Mouse (Mus musculus) CH12.LX (cell line): ENCODE measurements around the gene Pex16. TPM values are rescaled to one million over a fixed set of nuclear protein-coding genes. Genes with fewer than 3 reads are reported as not detected.

Experiments
- DNase-seq: peaks from one replicate; pipeline ENCODE4 v3.0.0-alpha.2; 2013; ENCODE audit errors: extremely low read depth
- H3K27ac ChIP-seq: 2 replicates; pipeline ENCODE4 v1.5.1; 2012; ENCODE audit warnings: low read depth, mild to moderate bottlenecking, control low read depth, moderate library complexity; ENCODE audit not compliant: insufficient read depth
- H3K27me3 ChIP-seq: replicated peaks from 2 replicates; pipeline ENCODE3; 2012; ENCODE audit warnings: inconsistent platforms
- H3K36me3 ChIP-seq, 2 experiments: replicated peaks in 1 of 2; 2 replicates each; pipeline versions ENCODE3 to v1.6.1; 2012; ENCODE audit warnings: inconsistent platforms in 1 of 2, low read length in 1 of 2, mild to moderate bottlenecking in 1 of 2, mixed read lengths in 1 of 2, moderate library complexity in 1 of 2; ENCODE audit not compliant: control insufficient read depth in 1 of 2, insufficient read depth in 1 of 2
- H3K4me1 ChIP-seq, 2 experiments: 2 replicates each; pipeline ENCODE4 v1.6.1; 2012; ENCODE audit warnings: inconsistent platforms in 1 of 2, moderate library complexity in 1 of 2; ENCODE audit not compliant: insufficient read depth in 2 of 2, control insufficient read depth in 1 of 2
- H3K4me2 ChIP-seq: 2 replicates; pipeline ENCODE4 v1.6.1; 2012; ENCODE audit warnings: low read depth, mild to moderate bottlenecking, control low read depth; ENCODE audit not compliant: poor library complexity, insufficient read depth, severe bottlenecking
- H3K4me3 ChIP-seq, 3 experiments: fragments of 150-350 bp in 1 of 3; sonication (generic) in 1 of 3; replicated peaks in 1 of 3; 2 replicates each; pipeline versions ENCODE3 to v1.5.1; 2011 to 2012; ENCODE audit warnings: low read depth in 2 of 3, low read length in 2 of 3, mild to moderate bottlenecking in 2 of 3, moderate library complexity in 2 of 3, control low read depth in 1 of 3, improper control_type of control experiment in 1 of 3, inconsistent platforms in 1 of 3, mixed read lengths in 1 of 3; ENCODE audit not compliant: poor library complexity in 1 of 3
- H3K79me2 ChIP-seq: replicated peaks from 2 replicates; pipeline ENCODE4 v1.6.1; 2012; ENCODE audit warnings: mild to moderate bottlenecking, moderate library complexity; ENCODE audit not compliant: control insufficient read depth, poor library complexity, insufficient read depth, severe bottlenecking; ENCODE audit errors: extremely low read depth
- H3K9ac ChIP-seq: 2 replicates; pipeline ENCODE4 v1.6.1; 2012; ENCODE audit warnings: low read depth, mild to moderate bottlenecking, control low read depth, moderate library complexity; ENCODE audit not compliant: insufficient read depth
- H3K9me3 ChIP-seq: replicated peaks from 2 replicates; pipeline ENCODE3; 2012; ENCODE audit warnings: low read length, inconsistent platforms, mixed read lengths
- BHLHE40 ChIP-seq: IDR thresholded peaks from 2 replicates; pipeline ENCODE4 v1.6.1; 2011; ENCODE audit warnings: mild to moderate bottlenecking, low read depth, low read length, improper control_type of control experiment
- CHD1 ChIP-seq: IDR thresholded peaks from 2 replicates; pipeline ENCODE4 v1.6.1; 2012; ENCODE audit warnings: low read depth, low read length, improper control_type of control experiment, inconsistent platforms
- CTCF ChIP-seq, 2 experiments: IDR thresholded peaks in 1 of 2; conservative IDR thresholded peaks in 1 of 2; 2 replicates each; pipeline ENCODE4 v1.5.1; 2011 to 2012; ENCODE audit warnings: low read depth in 2 of 2, low read length in 2 of 2, improper control_type of control experiment in 1 of 2, inconsistent platforms in 1 of 2, mild to moderate bottlenecking in 1 of 2, moderate library complexity in 1 of 2
- E2F4 ChIP-seq: IDR thresholded peaks from 2 replicates; pipeline ENCODE4 v1.6.1; 2011; ENCODE audit warnings: low read depth, low read length, improper control_type of control experiment; ENCODE audit not compliant: insufficient replicate concordance
- EP300 ChIP-seq: IDR thresholded peaks from 2 replicates; pipeline ENCODE4 v1.6.1; 2011; ENCODE audit warnings: low read length, improper control_type of control experiment
- HCFC1 ChIP-seq: IDR thresholded peaks from 2 replicates; pipeline ENCODE4 v1.6.1; 2012; ENCODE audit warnings: low read depth, mild to moderate bottlenecking, inconsistent platforms, low read length, improper control_type of control experiment
- IRF4 ChIP-seq: IDR thresholded peaks from 2 replicates; pipeline ENCODE4 v1.6.1; 2014; ENCODE audit warnings: low read depth, mild to moderate bottlenecking, inconsistent platforms, low read length, improper control_type of control experiment
- JUND ChIP-seq: conservative IDR thresholded peaks from 2 replicates; pipeline ENCODE4 v1.6.1; 2011; ENCODE audit warnings: low read depth, low read length, improper control_type of control experiment
- KAT2A ChIP-seq: IDR thresholded peaks from 2 replicates; pipeline ENCODE4 v1.6.1; 2012; ENCODE audit warnings: low read length, improper control_type of control experiment, inconsistent platforms; ENCODE audit not compliant: insufficient replicate concordance
- MAX ChIP-seq: IDR thresholded peaks from 2 replicates; pipeline ENCODE4 v1.6.1; 2011; ENCODE audit warnings: low read length, improper control_type of control experiment
- MAZ ChIP-seq: IDR thresholded peaks from 2 replicates; pipeline ENCODE4 v1.6.1; 2012; ENCODE audit warnings: low read depth, mild to moderate bottlenecking, inconsistent platforms, low read length, improper control_type of control experiment, moderate library complexity
- MXI1 ChIP-seq: IDR thresholded peaks from 2 replicates; pipeline ENCODE4 v1.6.1; 2011; ENCODE audit warnings: mild to moderate bottlenecking, low read depth, low read length, improper control_type of control experiment
- NRF1 ChIP-seq: IDR thresholded peaks from 2 replicates; pipeline ENCODE4 v1.6.1; 2014; ENCODE audit warnings: low read depth, mild to moderate bottlenecking, inconsistent platforms, low read length, improper control_type of control experiment, moderate library complexity
- POLR2A ChIP-seq: IDR thresholded peaks from 2 replicates; pipeline ENCODE4 v1.6.1; 2011; ENCODE audit warnings: low read depth, mild to moderate bottlenecking, improper control_type of control experiment, low read length
- POLR2AphosphoS2 ChIP-seq: IDR thresholded peaks from 2 replicates; pipeline ENCODE4 v1.6.1; 2011; ENCODE audit warnings: low read depth, low read length, improper control_type of control experiment
- RAD21 ChIP-seq: IDR thresholded peaks from 2 replicates; pipeline ENCODE4 v1.6.1; 2011; ENCODE audit warnings: low read depth, mild to moderate bottlenecking, low read length, improper control_type of control experiment, moderate library complexity
- RCOR1 ChIP-seq: conservative IDR thresholded peaks from 2 replicates; pipeline ENCODE4 v1.6.1; 2012; ENCODE audit warnings: low read depth, mild to moderate bottlenecking, inconsistent platforms, low read length, improper control_type of control experiment
- SMC3 ChIP-seq: IDR thresholded peaks from 2 replicates; pipeline ENCODE4 v1.6.1; 2011; ENCODE audit warnings: low read depth, low read length, improper control_type of control experiment
- TCF12 ChIP-seq: IDR thresholded peaks from 2 replicates; pipeline ENCODE4 v1.6.1; 2014; ENCODE audit warnings: low read depth, mild to moderate bottlenecking, inconsistent platforms, low read length, improper control_type of control experiment
- UBTF ChIP-seq: IDR thresholded peaks from 2 replicates; pipeline ENCODE4 v1.6.1; 2012; ENCODE audit warnings: low read depth, mild to moderate bottlenecking, inconsistent platforms, low read length, improper control_type of control experiment, moderate library complexity
- ZKSCAN1 ChIP-seq: IDR thresholded peaks from 2 replicates; pipeline ENCODE4 v1.6.1; 2012; ENCODE audit warnings: low read depth, inconsistent platforms, low read length, improper control_type of control experiment, borderline replicate concordance
- ZNF384 ChIP-seq: IDR thresholded peaks from 2 replicates; pipeline ENCODE4 v1.6.1; 2012; ENCODE audit warnings: low read depth, low read length, improper control_type of control experiment, inconsistent platforms
- dilution Hi-C: fragments of 300-500 bp; cut with MboI; formaldehyde crosslinking; loops from 2 replicates; pipeline ENCODE4 v1.14.3; 2020; ENCODE audit warnings: low sequenced_read_pairs; ENCODE audit not compliant: extremely low pct_unique_long_range_greater_than_20kb, extremely low pct_ligation_motif_present
- in situ Hi-C: fragments of 300-500 bp; cut with MboI; formaldehyde crosslinking; loops from 3 replicates; pipeline ENCODE4 v1.14.3; 2019; ENCODE audit warnings: low sequenced_read_pairs, low pct_ligation_motif_present, low pct_unique_long_range_greater_than_20kb, mixed read lengths
- polyA plus RNA-seq: library from polyadenylated mRNA; unstranded; fragments of >175 nt; gene quantifications from 2 replicates; pipeline ENCODE4 v1.2.1, GENCODE M21; 2012; ENCODE audit warnings: low read depth; ENCODE audit not compliant: insufficient read length
- total RNA-seq, 2 experiments: library from RNA; depleted of rRNA; stranded (reverse); fragments of 300-350 nt in 1 of 2; fragments of >200 nt in 1 of 2; gene quantifications; 2 replicates each; pipeline ENCODE4 v1.2.3; 2012 to 2014

Gene Pex16
- total and polyA plus RNA-seq, 3 experiments = 28.7 to 44.0 (median 36.6) TPM

GRCm38 (mm10) chr2:92360893-92361292, 13.6 kb upstream of the Pex16 start:
- H3K4me3 ChIP-seq = no peak overlapping the region
- H3K79me2 ChIP-seq = no peaks in the 10 kb centered on the region
- in situ Hi-C loops (no loop called here), dilution Hi-C loops (no loop called here)
- H3K36me3 ChIP-seq = peaks cover 54 to 86% of the 10 kb centered on the region in 2 experiments
- H3K9me3 ChIP-seq = no peaks in the 10 kb centered on the region
- H3K27me3 ChIP-seq = no peaks in the 10 kb centered on the region
- no peak for DNase-seq
- H3K27ac ChIP-seq = no peak overlapping the region
- TF ChIP-seq CHD1 = no peak
- TF ChIP-seq RAD21 = no peak
- no peak for TF ChIP-seq EP300
- TF ChIP-seq E2F4 = no peak
- no peak for TF ChIP-seq MAX
- no peak for TF ChIP-seq IRF4
- no peak for TF ChIP-seq RCOR1
- no peak for TF ChIP-seq ZNF384
- no peak for TF ChIP-seq CTCF (conservative IDR thresholded peaks at IDR 0.05 in 1 of 2, IDR thresholded peaks at IDR 0.05 in 1 of 2; ENCODE audit: low read depth in 2 of 2, low read length in 2 of 2)
- no peak overlapping the region for H3K4me2 ChIP-seq
- H3K4me1 ChIP-seq = no peaks in the 10 kb centered on the region
- H3K9ac ChIP-seq = no peak overlapping the region

DNA sequence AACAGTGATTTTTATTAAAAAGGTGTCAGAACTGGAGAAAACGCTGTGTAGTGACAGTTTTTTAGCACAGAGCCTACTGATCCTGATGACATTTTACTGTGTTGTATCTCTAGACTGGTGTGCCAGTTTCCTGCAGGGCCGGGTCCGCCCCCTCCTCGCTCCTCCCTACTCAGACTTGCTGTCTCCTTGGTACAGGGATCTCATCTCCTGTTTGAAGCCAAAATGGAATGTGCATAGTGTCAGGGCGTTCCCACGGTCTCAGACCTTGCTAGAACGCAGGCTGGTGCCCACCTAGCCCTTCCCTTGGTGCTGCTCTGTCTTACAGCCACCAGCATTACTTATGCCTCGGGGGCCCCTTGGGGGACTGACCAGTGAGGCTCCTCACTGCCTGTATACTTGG, 12.7 kb upstream of the Pex16 start:
- TF ChIP-seq TCF12 (no peak), NRF1 (no peak), ZNF384 (no peak), POLR2AphosphoS2 (no peak), KAT2A (no peak), SMC3 (no peak), EP300 (no peak), POLR2A (no peak), MXI1 (no peak), CTCF (conservative IDR thresholded peaks at IDR 0.05 in 1 of 2, IDR thresholded peaks at IDR 0.05 in 1 of 2; ENCODE audit: low read depth in 2 of 2, low read length in 2 of 2) (no peak), BHLHE40 (no peak), UBTF (no peak), JUND (no peak), MAZ (no peak), ZKSCAN1 (no peak), HCFC1 (no peak), E2F4 (no peak)
- H3K9me3 ChIP-seq = no peaks in the 10 kb centered on the region
- peaks cover 51 to 79% of the 10 kb centered on the region in 2 experiments for H3K36me3 ChIP-seq
- dilution Hi-C loops (no loop called here), in situ Hi-C loops (no loop called here)
- H3K4me2 ChIP-seq = no peak overlapping the region
- H3K9ac ChIP-seq = no peak overlapping the region
- no peaks in the 10 kb centered on the region for H3K4me1 ChIP-seq
- DNase-seq = no peak
- H3K27me3 ChIP-seq = no peaks in the 10 kb centered on the region
- no peak overlapping the region for H3K4me3 ChIP-seq
- H3K27ac ChIP-seq = no peak overlapping the region
- no peaks in the 10 kb centered on the region for H3K79me2 ChIP-seq
